Mouse (Mus musculus): ENCODE data around the gene Sox11.

Sox11 gene

DNA sequence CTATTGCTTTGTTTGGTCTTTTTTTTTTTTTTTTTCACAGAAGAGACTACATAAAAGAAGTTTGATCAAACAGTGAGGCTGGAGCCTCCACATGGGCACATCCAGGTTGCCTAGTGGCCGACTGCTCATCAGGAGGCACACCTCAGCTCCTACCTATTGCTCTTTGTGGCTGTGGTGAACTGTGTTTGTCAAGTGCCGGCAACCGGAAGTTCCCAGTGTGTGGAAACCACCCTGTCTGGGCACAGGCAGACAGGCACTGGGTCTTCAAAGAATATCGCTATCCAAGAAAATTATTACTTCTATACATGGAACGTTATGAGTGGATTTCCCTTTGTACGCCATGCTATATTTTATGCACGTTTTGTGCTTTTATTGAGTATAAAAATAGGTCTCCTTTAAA lies 6.0 kb downstream of the Sox11 start:
- DNase-seq (ENCODE audit: low spot score in 2 of 2) = no peak

DNA sequence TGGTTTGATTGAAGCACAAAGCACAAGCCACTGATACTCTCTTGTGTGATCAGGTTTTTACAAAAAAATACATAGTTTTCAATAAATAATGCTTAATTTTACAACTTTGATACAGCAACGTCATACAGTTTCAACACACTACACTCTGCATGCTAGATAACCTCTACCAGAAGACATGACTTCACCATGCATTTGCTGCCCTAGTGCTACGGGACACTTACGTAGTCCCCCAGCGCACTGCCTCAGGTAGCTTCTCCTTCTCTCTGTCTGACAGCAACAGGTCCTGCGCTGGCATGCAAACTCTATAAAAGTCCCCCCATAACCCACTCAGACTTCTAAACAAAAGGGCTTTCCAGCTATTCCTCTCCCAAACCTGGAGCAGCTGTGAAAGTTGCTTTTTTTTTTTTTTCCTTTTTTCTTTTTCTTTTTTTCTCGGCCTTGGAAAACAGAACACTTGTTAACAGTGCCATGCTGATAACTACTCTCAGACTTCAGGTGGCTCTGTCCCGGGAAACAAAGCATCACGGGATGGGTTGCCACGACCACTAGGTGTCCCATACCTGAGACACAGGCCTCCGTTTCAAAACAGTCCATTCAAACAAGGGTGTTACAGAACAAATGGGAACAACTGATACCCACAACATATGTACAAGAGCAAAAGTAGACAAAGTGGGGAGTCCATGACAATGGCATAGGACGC lies 6.9 kb downstream of the Sox11 start:
- no peak for DNase-seq (ENCODE audit: low spot score in 2 of 2)

DNA sequence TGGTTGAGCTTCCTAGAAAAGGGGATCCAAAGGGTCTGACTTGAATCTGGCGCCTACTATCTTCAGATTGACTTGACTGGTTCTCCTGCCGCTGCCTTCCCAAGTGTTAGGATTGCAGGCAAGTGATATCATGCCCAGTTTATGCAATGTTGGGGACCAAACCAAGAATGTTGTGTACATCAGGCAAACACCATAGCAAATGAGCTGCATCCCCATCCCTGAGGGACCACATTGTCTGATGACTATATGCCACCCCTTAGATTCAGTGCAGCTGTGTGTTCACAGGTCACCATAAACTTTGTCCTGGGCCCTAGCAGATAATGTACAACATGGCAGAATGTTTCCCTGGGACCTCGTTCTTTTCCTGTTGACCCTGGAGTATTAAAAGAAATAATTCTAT lies 8.8 kb downstream of the Sox11 start:
- DNase-seq (ENCODE audit: low spot score in 2 of 2) = no peak

GRCm38 (mm10) chr12:27323423-27323822 lies 19.0 kb downstream of the Sox11 start:
- DNase-seq (ENCODE audit: low spot score in 2 of 2) = no peak

GRCm38 (mm10) chr12:27320705-27321104 lies 21.7 kb downstream of the Sox11 start:
- no peak for DNase-seq (ENCODE audit: low spot score in 2 of 2)

DNA sequence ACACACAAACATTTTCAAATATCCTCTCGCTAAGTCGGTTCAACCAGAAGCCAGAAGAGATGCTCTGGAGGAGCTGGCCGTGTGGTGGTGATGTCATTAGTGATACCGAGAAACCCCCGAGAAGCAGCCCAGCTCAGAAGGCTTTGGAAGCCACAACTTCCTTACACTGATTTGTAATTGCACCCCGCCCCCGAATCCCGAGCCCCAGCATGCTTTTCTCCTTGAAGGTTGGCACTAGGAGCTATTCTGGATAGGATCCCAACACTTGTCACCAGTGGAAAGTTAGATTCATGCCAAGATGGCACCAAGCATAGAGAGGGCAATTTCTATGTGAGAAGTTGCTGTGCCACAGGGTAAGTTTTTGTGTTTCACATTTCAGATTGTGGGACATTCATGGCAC lies 29.4 kb downstream of the Sox11 start:
- no peak for DNase-seq (ENCODE audit: low spot score in 2 of 2)

- no peak for DNase-seq (ENCODE audit: low spot score in 2 of 2)
Observed at GRCm38 (mm10) chr12:27311854-27312466, 30.4 kb downstream of the Sox11 start.

DNA sequence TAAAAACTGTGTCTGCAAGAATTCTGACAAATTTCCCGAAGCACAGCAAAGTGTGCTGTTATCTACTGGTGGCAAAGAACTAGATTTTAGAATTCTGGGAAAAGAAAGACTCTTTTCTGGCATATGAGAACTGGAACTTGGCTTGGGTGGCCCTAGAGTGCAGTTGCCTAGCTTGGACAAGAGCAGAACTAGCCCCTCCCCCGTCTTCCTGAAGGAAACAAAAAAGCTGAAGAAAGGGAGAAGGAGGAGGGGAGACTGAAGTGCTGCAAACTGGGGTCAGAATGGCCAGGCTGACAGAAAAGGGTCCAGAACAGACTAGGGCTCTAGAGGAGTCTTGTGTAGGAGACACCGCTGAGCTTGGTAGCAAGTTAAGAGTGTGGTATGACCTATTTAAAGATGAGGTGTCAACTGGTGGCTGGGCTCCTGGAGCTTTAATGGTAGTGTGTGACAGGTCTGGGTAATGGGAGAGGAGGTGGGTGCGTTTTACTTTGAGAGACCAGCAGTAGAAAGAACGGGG lies 31.0 kb downstream of the Sox11 start:
- no peak for DNase-seq (ENCODE audit: low spot score in 2 of 2)

- no peak for DNase-seq (ENCODE audit: low spot score in 2 of 2)
Observed at GRCm38 (mm10) chr12:27310703-27311102, 31.7 kb downstream of the Sox11 start.

DNA sequence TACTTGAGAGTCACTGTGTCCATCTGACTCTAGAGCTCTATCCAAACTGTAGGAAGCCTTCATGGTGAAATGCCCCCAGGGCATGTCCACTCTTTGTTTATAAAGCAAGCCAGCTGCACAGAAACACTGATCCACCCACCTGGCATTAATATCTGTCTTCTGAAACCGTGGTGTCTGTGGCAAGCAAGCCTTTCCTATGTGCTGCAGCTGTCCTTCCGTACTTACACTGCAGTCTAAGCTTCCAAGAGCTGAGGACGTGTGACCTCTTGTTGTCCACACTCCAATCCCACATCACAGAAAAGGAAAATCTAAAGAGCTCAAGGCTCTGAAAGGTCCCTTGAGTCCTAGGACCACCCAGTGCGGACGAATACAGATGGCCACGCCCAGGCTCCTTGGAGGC lies 32.4 kb downstream of the Sox11 start:
- no peak for DNase-seq (ENCODE audit: low spot score in 2 of 2)

GRCm38 (mm10) chr12:27304713-27305437 lies 37.5 kb downstream of the Sox11 start:
- DNase-seq (ENCODE audit: low spot score in 2 of 2) = no peak

DNA sequence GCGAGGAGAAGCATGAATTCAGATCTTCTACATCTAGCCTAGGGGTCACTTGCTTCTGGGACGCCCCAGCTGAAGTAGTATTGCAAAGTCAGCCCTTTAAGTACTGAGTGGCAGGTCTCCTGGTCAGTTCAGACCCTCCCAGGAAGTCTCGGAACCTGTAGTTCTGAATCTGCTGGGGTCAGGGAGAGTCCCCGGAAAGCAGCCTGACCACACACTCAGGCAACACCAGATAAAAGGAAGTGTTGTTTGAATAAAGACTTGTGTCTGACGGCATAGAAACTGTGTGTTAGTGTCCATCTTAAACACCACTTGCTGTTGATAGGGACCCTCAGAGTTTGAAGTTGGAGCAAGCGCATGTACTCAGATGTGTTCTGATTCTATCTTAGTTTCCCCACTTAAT lies 39.2 kb downstream of the Sox11 start:
- no peak for DNase-seq (ENCODE audit: low spot score in 2 of 2)

DNA sequence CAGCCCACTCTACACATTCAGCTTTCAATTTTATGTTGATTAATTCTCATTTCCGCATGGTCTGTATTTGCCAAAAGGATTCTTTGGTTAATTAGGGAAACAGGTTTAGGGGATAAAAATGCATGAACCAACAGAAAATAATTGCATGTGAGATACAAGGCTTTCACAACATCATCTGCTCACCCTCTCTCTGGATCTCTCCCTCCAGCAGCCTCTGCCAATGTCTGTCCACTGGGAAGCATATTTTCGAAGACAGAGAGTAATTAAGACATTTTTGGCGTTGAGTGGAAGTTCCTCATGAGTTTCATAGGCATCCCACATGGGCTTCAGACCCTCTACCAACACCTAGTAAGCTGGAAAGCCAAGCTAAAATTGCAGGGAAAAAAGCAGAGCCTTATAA lies 43.7 kb downstream of the Sox11 start:
- DNase-seq (ENCODE audit: low spot score in 2 of 2) = no peak

DNA sequence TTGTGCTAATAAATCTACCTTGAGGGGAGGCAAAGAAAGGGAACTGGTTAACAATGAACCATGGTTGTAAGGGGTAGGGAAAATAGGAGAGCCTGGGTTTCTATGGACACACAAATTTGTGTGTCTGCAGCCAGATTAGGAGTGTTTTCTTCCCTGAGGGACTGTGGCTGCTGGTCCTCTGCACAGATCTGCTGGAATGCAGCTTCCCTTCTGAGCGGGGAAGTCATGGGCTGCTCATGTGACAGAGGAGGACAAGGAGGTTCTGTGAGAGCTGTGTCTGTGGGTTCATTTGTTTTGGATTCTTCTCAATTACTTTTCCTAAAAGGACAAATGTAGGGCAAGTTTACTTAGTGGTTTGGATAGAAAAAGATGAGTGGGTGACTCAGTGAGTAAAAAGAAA lies 48.2 kb downstream of the Sox11 start:
- DNase-seq (ENCODE audit: low spot score in 2 of 2) = no peak

DNA sequence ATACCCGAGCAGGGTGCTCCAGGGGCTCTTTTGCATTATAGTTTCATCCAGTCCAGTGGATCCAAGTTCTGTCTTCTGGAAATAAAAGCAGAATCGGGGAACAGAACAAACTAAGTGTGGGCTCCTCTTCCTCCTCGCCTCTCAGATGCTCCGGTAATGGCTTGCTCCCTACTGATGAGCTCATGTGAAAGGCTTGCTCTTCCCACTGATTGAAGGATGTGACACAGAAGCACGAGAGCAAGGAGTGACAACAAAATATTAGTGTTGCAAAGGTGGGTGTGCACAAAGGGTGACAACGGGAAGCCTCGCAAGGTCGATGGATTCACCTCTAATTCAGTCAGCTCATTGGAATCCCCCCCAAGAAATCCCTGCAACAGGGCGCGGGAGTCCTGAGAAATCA lies 48.6 kb downstream of the Sox11 start:
- DNase-seq (ENCODE audit: low spot score in 2 of 2) = no peak

GRCm38 (mm10) chr12:27293208-27293607 lies 49.2 kb downstream of the Sox11 start:
- DNase-seq (ENCODE audit: low spot score in 2 of 2) = no peak
